Mouse (Mus musculus) layer of hippocampus, postnatal 10 days (tissue): ENCODE measurements around the gene Gpc5. TPM values are rescaled to one million over a fixed set of nuclear protein-coding genes. Genes with fewer than 3 reads are reported as not detected.

Experiments used
- microRNA-seq, 2 experiments: library from miRNA; unstranded; fragments of <30 nt; microRNA quantifications; one replicate each; pipeline ENCODE4 v1.2.0; 2021
- total RNA-seq, 2 experiments: library from RNA; stranded (reverse); gene quantifications; 2 replicates each; pipeline ENCODE4 v1.2.3; 2021

The Gpc5 gene
- total RNA-seq, 2 experiments from 2014 or later = 35.6 to 40.9 TPM

Small RNA genes lying within 50 kb of the gene (microRNA-seq; reads per million reads assigned to microRNA genes)
- gene Mir17 = 4,012 to 4,614 reads per million in 2 experiments
- gene Mir18 = 244 to 255 reads per million in 2 experiments
- gene Mir19a = 0 to 0.20 reads per million in 2 experiments
- 0.22 to 1.2 reads per million in 2 experiments for gene Mir19b-1
- gene Mir20a = 836 to 1,051 reads per million in 2 experiments
- gene Mir92-1 = 1,182 to 1,773 reads per million in 2 experiments
